Mouse (Mus musculus) 3134 (cell line): Measurements from ENCODE around the gene Cebpa.

Experiments used
- DNase-seq: peaks from one replicate; pipeline ENCODE4 v3.0.0-alpha.2; 2011; ENCODE audit warnings: low spot score; ENCODE audit not compliant: insufficient read length; ENCODE audit errors: extremely low read depth

Cebpa gene

DNA sequence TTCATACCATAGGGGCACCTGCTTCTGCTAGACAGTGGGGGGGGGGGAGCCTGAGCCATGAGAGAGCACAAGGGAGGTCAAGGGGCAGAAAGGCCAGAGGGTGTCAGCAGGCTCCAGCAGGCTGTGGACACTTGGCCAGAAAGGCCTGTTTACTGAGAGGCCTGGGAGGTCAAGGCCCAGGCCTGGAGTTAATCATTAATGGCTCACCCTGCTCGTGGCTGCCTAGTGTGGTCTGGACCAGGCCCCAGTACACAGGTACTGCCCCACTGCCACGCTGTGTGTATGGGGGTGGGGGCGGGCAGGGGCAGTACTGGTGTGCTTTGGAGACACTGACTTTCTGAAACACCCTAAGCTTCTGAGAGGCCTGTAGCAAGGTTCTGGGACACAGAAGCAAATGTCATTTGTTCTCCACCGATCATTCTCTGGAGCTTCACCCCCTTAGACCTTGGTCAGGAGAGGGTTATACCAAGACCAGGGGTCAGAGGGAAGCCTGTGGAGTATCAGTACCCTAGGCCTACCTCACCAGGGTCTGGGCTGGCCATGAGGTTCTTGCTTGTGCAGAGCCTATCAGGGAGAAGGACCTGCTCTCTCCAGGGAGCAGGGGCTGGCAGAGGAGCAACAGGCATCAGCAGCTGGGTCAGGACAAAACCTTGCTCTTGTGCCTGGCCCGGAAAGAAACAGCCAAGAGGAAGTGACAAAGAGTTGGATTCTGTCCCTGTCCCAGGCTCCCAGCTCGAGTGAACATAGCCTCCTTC, 24.9 kb downstream of the Cebpa start:
- DNase-seq = no peak

- DNase-seq = no peak
Measured at GRCm38 (mm10) chr7:35145068-35145467, 26.0 kb downstream of the Cebpa start.

GRCm38 (mm10) chr7:35146269-35146668, 27.2 kb downstream of the Cebpa start:
- no peak for DNase-seq

DNA sequence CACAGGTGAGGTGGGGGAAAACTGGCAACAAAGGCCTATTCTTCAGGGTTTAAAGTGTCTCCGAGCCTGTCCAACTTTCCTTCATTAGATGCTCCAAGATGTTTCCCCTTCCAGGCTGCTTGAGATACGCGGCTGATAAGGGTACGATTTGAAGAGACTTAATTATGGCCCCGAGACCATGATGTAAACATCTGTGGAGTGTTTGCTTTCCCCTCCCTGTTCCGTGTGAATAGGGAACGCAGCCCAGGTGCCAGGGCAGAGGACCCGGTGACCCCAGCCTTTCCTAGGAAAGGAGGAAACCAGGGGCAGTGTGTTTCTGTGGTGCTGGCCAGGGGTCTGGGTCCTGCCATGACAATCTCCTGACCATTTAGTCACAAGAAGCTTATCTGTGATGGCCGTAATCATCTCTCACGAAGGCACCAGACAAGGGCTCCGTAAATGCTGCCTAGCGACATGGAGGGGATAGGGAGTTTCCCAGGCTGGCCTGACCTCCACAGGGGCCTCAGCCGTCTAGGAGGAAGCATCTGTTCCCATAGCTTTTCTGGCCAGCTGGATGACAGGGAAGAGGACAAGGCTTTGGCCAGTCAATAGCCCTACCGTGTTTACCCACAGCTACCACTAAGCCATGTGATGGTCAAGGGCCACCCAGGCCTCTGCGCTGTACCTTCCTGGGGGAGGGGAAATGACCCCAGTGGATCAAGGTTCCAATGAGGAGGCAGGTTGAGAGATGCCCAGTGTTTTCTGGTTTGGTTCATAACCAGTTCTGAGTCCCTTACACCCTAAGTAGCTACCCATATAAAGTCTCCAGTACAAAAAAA, 30.7 kb downstream of the Cebpa start:
- no peak for DNase-seq

DNA sequence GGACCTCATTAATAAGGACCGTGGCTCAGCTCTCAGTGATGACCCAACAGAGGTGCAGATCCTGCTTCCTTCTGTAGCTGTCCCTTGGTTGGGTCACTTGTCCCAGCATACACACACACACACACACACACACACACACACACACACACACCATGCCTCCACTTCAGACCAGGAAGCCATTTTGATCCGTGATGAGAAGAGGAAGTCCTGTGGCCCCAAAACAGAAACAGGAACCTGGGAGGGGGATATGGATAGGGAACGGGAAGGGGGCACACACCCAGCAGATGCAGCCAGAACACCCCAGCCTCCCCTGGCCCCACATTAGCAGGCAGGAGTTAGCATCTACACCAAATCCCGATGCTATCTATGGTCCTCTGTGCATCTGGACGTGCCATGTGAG, 31.8 kb downstream of the Cebpa start:
- DNase-seq = no peak

- no peak for DNase-seq
Measured at GRCm38 (mm10) chr7:35154449-35154848, 35.4 kb downstream of the Cebpa start.

- no peak for DNase-seq
Measured at GRCm38 (mm10) chr7:35156561-35157477, 37.7 kb downstream of the Cebpa start.

DNA sequence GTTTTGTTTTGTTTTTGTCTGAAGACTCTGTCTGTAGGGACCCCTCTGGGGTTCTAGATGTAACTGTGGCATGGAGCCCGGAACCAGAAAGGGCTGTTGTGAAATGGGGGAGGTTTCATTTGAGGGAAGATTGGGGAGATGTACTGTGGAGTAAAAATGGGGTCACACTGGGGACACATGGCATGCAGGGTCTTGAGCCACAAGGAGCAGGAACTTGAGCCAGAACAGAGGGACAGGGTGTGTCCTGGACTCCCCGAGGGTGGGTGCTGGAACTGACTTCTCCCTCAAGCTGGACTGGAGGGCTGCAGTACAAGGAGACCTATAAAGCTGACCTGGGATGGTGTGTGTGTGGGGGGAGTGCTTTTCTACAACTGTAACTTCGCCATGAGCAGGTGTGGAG, 38.4 kb downstream of the Cebpa start:
- DNase-seq = no peak

- no peak for DNase-seq
Measured at GRCm38 (mm10) chr7:35162443-35162842, 43.4 kb downstream of the Cebpa start.

GRCm38 (mm10) chr7:35163600-35163999, 44.5 kb downstream of the Cebpa start:
- DNase-seq = no peak

DNA sequence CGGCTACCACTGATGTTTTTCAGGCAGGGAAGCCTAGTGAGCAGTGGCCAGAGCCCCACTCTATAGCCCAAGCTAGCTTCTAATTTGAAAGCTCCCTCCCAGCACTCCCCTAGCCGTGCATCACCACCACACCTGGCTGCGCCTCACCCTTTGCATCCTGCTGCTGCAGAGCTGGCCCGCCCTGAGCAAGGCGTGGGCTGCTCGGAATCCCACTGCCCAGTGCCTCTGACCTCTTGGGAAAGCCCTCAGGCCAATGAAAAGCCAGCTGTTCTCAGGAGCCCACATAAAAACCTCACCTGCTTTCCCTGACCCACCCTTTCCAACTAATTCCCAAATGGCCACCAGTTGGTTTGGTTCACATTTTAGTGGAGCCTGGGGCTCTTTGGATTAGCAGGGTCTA, 45.0 kb downstream of the Cebpa start:
- DNase-seq = no peak

DNA sequence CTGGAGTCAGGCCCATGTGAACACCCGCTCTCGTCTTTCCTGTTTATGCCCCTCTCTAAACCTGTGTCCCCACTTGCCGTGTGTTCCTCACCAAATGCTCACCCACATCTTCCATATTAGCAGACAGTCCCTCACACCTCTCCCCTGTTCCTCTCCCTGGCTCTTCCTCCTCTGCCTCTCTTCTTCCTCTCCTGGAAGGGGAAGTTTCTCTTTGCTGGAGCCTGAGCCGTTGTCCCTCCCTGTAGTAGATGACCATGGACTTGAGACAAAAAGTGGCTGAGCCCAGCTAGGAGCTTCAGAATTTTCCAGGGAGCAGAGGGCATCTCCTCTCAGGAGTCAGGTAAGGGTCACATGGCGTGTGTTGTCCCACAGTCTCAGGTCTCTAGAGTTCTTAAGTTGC, 47.9 kb downstream of the Cebpa start:
- no peak for DNase-seq

DNA sequence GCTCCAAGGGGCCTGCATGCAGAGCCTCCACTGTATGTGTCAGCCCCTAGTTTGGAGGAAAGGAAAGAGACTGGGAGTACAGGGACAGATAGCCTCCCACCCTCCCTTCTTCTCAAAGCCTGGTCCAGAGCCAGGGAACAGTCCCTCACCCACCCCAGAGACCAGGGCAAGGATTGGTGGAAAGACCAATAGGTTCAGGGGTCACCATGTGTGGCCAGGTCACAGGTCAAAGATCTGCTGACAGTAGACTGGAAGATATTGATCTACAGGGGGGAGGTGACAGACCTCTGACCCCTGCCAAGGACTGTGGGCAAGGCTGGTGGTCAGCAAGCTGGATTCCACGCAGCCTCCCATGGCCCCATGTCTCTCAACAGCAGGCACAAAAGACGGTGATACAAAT, 48.8 kb downstream of the Cebpa start:
- no peak for DNase-seq

DNA sequence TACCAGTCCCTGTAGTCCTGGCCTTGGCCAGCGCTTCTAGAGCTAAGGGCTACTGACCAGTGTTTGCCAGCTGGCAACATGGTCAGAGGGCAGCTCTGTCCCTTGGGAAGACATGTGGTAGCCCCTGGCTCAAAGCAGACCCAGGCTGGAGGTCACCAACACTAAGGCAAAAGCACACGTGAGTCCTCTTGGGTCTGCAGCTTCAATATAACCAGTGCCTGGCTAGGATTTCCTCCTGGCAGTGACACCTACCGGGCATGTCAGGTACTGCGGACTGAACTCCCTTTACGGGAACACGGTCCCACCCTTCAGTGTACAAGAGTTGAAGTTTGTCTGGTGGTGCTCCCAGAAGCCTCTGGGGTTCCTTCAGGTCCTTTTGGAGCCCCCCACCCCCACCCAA, 50.2 kb downstream of the Cebpa start:
- peak; percentile 48 for DNase-seq
